Mouse (Mus musculus) CD4-positive helper T cell, adult 2 months (primary cell): ENCODE data around the gene Gm17469.
"Not testable (repeated sequence)": the region's sequence is repeated elsewhere in the genome, so short reads cannot be mapped to it uniquely, and the experiment has no call there.

ENCODE experiments used
- DNase-seq: peaks from one replicate; pipeline ENCODE4 v3.0.0-alpha.2; 2012; ENCODE audit warnings: low read depth, missing footprints, low spot score

Gene Gm17469

GRCm38 (mm10) chrX:124629593-124629992, at the start of gene Gm17469:
Gm17469 (plus strand) TSS chrX:124629893.
- not testable (repeated sequence) for DNase-seq
